Mouse (Mus musculus) urinary bladder, postnatal 14 days (tissue): ENCODE measurements around the gene Sbk1.

Source experiments
- DNase-seq: peaks from one replicate; pipeline ENCODE4 v3.0.0; 2021; ENCODE audit warnings: low spot score

Gene Sbk1

GRCm38 (mm10) chr7:126338906-126339305, 66.5 kb downstream of the Sbk1 start:
- no peak for DNase-seq

DNA sequence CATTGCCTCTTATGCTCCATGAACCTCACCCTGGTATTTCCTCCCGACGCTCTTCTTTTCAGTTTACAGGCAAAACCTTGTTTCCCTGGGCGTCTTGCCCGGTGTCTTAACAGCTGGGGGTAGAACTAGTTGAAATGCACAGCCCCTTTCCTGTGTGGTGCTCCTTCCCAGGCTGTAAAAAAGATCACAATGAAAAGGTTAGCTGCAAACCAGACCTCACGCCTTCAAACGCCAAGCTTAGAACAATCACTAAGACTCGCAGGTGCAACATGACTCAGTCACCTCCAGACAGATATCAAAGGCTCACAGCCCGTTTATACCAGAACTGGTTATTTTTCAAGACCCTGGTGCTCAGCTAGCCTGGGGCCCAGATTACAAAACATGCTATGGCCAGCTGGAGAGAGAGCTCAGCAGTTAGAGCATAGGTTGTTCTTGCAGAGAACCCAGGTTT, 67.1 kb downstream of the Sbk1 start:
- DNase-seq: no peak

GRCm38 (mm10) chr7:126340206-126340618, 67.8 kb downstream of the Sbk1 start:
- DNase-seq: no peak

DNA sequence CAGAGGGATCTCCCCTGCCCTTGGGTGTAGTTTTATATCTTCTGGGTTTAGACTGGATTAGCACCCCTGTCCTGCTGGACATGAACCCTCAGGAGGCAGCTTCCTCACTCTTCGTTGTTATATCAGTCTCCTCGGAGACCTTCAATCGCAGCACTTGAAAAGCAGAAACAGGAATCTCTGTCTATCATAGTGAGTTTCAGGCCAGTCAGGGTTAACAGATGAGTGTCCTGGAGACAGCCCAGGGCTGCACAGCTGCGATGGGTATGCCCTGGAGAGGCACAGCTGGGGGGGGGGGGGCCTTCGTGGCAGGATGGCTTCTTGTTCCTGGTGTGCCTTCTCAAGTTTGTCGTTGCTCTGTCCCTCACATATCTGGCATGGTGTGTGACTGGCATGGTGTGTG, 68.5 kb downstream of the Sbk1 start:
- DNase-seq: no peak
